Mouse (Mus musculus) thymus, adult 2 months (tissue): Measurements from ENCODE around the gene Sumf1.

Source experiments
- CTCF ChIP-seq: fragments of 200-500 bp; IDR thresholded peaks from 2 replicates; pipeline ENCODE4 v1.5.1; 2012; ENCODE audit warnings: mild to moderate bottlenecking, control low read depth, low read length, moderate library complexity, borderline replicate concordance; ENCODE audit not compliant: control insufficient read depth, poor library complexity, insufficient read depth; ENCODE audit errors: extremely low read depth
- POLR2A ChIP-seq: fragments of 200-500 bp; IDR thresholded peaks from 2 replicates; pipeline ENCODE4 v1.6.1; 2012; ENCODE audit warnings: mild to moderate bottlenecking, low read length, control low read depth, moderate library complexity; ENCODE audit not compliant: control insufficient read depth, poor library complexity, insufficient read depth; ENCODE audit errors: extremely low read depth

DNA sequence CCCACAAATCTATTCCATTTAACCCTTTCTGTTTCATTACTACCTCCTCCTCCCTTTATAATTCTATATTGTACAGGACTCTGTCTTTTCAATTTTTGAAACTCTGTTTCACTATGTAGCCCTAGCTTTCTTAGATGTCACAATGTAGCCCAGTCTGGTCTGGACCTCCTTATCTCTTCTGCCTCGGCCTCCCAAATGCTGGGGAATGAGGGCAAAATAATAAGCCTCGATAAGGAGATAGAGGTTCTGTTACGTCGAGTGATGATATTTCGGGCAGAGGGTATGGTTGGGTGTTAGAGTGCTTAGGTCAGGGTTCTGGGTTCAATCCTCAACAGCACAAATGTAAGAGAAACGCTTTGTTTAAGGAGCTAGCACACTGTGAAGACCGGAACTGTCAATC, 11.3 kb upstream of the Sumf1 start:
- no peak for TF ChIP-seq CTCF
- no peak for TF ChIP-seq POLR2A
